Mouse (Mus musculus) skeletal muscle tissue, postnatal 0 days (tissue): Measurements from ENCODE around the gene Vim. TPM values are rescaled to one million over a fixed set of nuclear protein-coding genes. Genes with fewer than 3 reads are reported as not detected.

Source experiments
- polyA plus RNA-seq: library from polyadenylated mRNA; unstranded; fragments of >200 nt; fragmentation: Nextera tagmentation; extraction: Ambion mirVana; gene quantifications from 2 replicates; pipeline ENCODE4 v1.2.1, GENCODE M21; 2015

Gene Vim
- 827 and 903 TPM in 2 replicates for polyA plus RNA-seq

DNA sequence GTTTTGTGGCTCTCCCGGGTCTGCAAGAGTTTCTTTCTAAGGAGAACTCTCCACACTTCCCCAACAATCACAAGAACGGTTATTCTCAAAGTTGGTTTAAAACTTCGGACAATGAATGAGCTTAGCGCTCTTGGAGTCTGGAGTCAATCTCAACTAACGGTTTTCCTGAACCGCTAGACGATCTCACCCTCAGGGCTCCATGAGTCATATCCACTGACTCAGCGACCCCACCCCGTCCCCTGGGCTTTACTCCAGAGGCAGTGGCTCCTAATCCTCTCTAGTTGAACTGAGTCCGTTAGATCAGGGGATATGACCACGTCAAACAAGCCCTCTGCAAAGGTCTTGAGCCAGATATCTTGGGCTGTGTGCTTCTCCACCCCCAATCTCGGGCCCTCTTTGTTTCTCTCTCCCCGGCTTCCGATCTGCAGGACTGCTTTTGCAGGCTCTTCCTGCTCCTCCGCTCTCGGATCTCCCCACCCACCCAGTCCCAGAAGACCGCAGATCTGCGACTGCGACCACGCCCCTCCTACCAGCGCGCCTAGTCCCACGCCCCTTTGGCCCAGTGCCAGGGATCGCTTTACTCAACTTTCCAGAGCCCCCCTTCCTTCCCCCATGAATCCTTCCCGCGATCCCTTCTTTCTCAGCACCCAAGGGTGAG, at the start of gene Vim:
Vim (plus strand) TSS at position 520 of the 658 bp plus-strand sequence.

DNA sequence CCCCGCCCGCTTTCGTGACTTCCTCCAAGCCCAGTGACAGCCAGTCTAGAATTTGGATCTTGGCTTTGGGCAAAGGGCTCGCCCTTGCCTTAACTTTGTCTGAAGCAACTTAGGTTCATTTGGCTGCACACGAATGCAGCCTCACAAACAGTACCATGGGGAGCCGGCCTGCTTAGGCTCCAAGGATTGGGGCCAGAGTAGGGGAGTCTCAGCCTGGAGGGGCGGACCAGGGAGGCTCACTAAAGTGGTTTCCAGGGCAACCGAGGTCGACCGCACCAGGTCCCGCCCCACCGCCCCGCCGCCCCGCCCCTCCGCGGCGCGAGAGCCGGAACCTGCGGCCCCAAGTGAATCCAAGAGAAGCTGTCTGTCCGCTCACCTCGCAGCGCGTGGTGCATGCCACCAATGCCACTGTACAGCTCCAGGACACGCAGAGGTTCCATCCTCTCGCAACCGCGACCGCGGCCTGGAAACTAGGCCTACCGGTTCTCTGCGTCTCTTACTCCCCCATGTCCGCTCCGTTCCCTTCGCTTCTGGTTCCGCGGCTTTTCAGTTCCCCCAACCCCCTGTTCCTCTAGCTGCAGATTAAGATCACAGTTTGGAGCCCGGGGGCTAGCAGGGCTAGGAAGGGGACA, 29.4 kb upstream of the Vim start, which contains the start of gene Trdmt1:
Trdmt1 (minus strand) TSS at position 476 of the 632 bp plus-strand sequence.

Other genes starting within 250 kb of the Vim start
- gene Cubn, start 82.1 kb upstream of the Vim start, polyA plus RNA-seq = 0.05 and 0.06 TPM in 2 replicates
- gene Trdmt1, start 29.3 kb upstream of the Vim start, polyA plus RNA-seq = 6.3 and 7.5 TPM in 2 replicates
- 0.15 and 0.40 TPM in 2 replicates for gene St8sia6, start 220.1 kb downstream of the Vim start, polyA plus RNA-seq